Mouse (Mus musculus): ENCODE data around the gene Map3k11. TPM values are rescaled to one million over a fixed set of nuclear protein-coding genes. Genes with fewer than 3 reads are reported as not detected.
A peak's percentile ranks its signal among the peaks of the same experiment; 100 is the strongest.

Map3k11 gene
- total and polyA plus RNA-seq, 3 experiments, result 22.5 to 38.3 TPM; not detected in 1

GRCm38 (mm10) chr19:5727701-5728100, 39.2 kb downstream of the Map3k11 start (continued):
- TF ChIP-seq MEF2A (IDR thresholded peaks at IDR 0.05; ENCODE audit: extremely low read depth, insufficient replicate concordance, low read depth, low read length, poor library complexity, severe bottlenecking) (no peak), HCFC1 (IDR thresholded peaks at IDR 0.05; ENCODE audit: low read depth, low read length) (peak; percentile 65)

DNA sequence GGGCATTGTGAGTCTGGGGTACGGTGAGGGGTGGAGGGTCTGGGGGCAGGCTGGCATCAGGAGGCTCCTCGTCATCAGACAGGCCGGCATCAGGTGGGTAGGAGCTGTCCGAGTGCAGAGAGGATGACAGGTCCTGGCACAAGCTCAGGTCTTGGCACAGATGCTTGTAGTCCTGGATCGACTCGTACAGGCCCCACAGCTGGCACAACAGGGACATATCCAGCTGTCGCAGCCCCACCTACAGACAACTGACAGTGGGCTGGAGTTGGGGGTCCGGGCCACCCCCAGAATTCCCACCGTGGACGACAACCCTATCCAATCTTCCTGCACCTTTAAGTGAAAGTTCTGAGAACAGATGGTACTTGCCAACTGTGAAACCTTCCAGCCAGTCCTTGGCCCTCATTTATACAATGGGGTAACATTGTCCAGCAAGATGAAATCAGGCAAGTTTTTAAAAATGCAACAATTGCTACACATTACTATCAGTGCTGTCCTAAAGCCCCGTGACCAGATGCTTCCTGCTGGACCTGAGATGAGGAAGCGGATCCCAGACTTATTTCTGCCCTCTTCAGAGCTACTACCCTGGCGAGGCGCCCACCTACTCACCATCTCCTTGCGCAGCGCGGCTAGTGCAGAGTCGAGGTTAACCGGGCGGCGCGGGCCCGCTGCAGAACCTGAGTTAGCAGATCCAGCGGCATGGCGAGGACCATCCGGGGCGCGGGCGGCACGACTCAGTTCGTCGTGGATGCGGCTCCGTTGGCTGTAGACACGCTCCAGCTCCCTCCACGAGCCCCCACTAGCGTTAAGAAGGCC, 40.3 kb downstream of the Map3k11 start:
- Histone ChIP-seq H3K36me3 (ENCODE audit: control insufficient read depth in 1 of 2, insufficient read depth in 2 of 2, low read length in 2 of 2) (peaks cover 0 to 22% of the 10 kb centered on the region in 2 experiments; a peak in 2 of 4 replicates), H3K9ac (ENCODE audit: control insufficient read depth, low read depth, low read length, poor library complexity, severe bottlenecking) (peak overlapping the region; percentile 85), H3K9me3 (replicated peaks; ENCODE audit: insufficient read depth, low read length) (no peaks in the 10 kb centered on the region), H3K27ac (ENCODE audit: control insufficient read depth, low read depth, low read length) (peak overlapping the region; percentile 95), H3K79me2 (ENCODE audit: control insufficient read depth, insufficient read depth, low read length, poor library complexity) (peaks cover 51% of the 10 kb centered on the region), H3K4me3 (ENCODE audit: control insufficient read depth in 1 of 2, insufficient read depth in 1 of 2, low read depth in 2 of 2, low read length in 2 of 2) (peak overlapping the region; percentile 68 to 74), H3K27me3 (ENCODE audit: control insufficient read depth in 1 of 2, insufficient read depth in 2 of 2, low read length in 2 of 2) (no peaks in the 10 kb centered on the region), H3K4me1 (ENCODE audit: control insufficient read depth in 1 of 2, insufficient read depth in 2 of 2, low read length in 2 of 2) (peaks cover 3 to 41% of the 10 kb centered on the region in 2 experiments; a peak in 3 of 4 replicates)
- DNase-seq (ENCODE audit: low read depth, low spot score), result peak; percentile 69
- TF ChIP-seq MXI1 (IDR thresholded peaks at IDR 0.05; ENCODE audit: low read depth, low read length) (peak; percentile 13; the same call in 1 of the 2 replicates), GATA1 (IDR thresholded peaks at IDR 0.05; ENCODE audit: low read depth, low read length) (no peak), TAL1 (IDR thresholded peaks at IDR 0.05; ENCODE audit: low read length) (peak; percentile 42)

DNA sequence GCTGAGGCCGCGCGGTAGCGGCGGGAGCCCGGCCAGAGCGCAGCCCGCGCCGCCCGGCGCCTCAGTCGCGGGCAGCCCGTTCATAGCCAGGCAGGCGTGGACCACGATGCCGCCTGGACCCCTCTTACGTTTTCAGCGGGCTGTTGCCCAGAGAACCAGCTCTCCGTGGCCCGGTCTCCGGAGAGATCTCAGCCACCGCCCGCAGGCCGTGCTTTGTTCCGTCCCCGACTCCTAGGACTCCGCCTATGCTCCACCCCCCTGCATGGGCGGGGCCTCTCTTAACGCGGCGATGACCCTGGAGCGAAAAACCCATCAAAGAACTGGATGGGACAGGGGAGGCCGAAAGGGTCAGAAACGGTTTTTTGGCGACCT, 40.9 kb downstream of the Map3k11 start, which contains the start of gene Fam89b:
Gene Fam89b, minus strand, starts transcription at position 210 of the 372 bp plus-strand sequence.
- Histone ChIP-seq H3K27me3 (ENCODE audit: control insufficient read depth in 1 of 2, insufficient read depth in 2 of 2, low read length in 2 of 2) (no peaks in the 10 kb centered on the region), H3K27ac (ENCODE audit: control insufficient read depth, low read depth, low read length) (peak within 1 kb of the TSS; percentile 95), H3K79me2 (ENCODE audit: control insufficient read depth, insufficient read depth, low read length, poor library complexity) (peaks cover 45% of the 10 kb centered on the region), H3K36me3 (ENCODE audit: control insufficient read depth in 1 of 2, insufficient read depth in 2 of 2, low read length in 2 of 2) (peaks cover 0 to 20% of the 10 kb centered on the region in 2 experiments; a peak in 2 of 4 replicates), H3K4me1 (ENCODE audit: control insufficient read depth in 1 of 2, insufficient read depth in 2 of 2, low read length in 2 of 2) (peaks cover 0 to 38% of the 10 kb centered on the region in 2 experiments; a peak in 3 of 4 replicates), H3K4me3 (ENCODE audit: control insufficient read depth in 1 of 2, insufficient read depth in 1 of 2, low read depth in 2 of 2, low read length in 2 of 2) (peak within 1 kb of the TSS; percentile 68 to 74), H3K9ac (ENCODE audit: control insufficient read depth, low read depth, low read length, poor library complexity, severe bottlenecking) (peak within 1 kb of the TSS; percentile 85), H3K9me3 (replicated peaks; ENCODE audit: insufficient read depth, low read length) (no peaks in the 10 kb centered on the region)
- DNase-seq (ENCODE audit: low read depth, low spot score), result peak; percentile 89
- TF ChIP-seq JUND (IDR thresholded peaks at IDR 0.05; ENCODE audit: low read depth, low read length), result no peak
- no peak for TF ChIP-seq RCOR1 (IDR thresholded peaks at IDR 0.05; ENCODE audit: low read depth, low read length)
- 0 out of 2 replicates have a peak, but pooled peaks have one; percentile 31 for TF ChIP-seq ZKSCAN1 (IDR thresholded peaks at IDR 0.05; ENCODE audit: low read depth, low read length)
- TF ChIP-seq SIN3A (IDR thresholded peaks at IDR 0.05; ENCODE audit: low read length), result peak; percentile 97
- no peak for TF ChIP-seq MEF2A (IDR thresholded peaks at IDR 0.05; ENCODE audit: extremely low read depth, insufficient replicate concordance, low read depth, low read length, poor library complexity, severe bottlenecking)
- TF ChIP-seq MYB (IDR thresholded peaks at IDR 0.05; ENCODE audit: low read depth, low read length), result no peak
- no peak for TF ChIP-seq POLR2AphosphoS5 (IDR thresholded peaks at IDR 0.05; ENCODE audit: borderline replicate concordance, low read depth, low read length)
- TF ChIP-seq MAZ (IDR thresholded peaks at IDR 0.05; ENCODE audit: low read depth, low read length), result peak; percentile 64; the same call in 1 of the 2 replicates
- TF ChIP-seq RAD21 (IDR thresholded peaks at IDR 0.05; ENCODE audit: low read depth, low read length), result no peak
- peak; percentile 44; the same call in 1 of the 2 replicates for TF ChIP-seq TCF12 (IDR thresholded peaks at IDR 0.05; ENCODE audit: low read depth, low read length)
- no peak for TF ChIP-seq UBTF (IDR thresholded peaks at IDR 0.05; ENCODE audit: borderline replicate concordance, insufficient read depth, low read depth, low read length)
- TF ChIP-seq SMC3 (IDR thresholded peaks at IDR 0.05; ENCODE audit: low read depth, low read length), result peak; percentile 17; the same call in 1 of the 2 replicates
- TF ChIP-seq KAT2A (conservative IDR thresholded peaks at IDR 0.05; ENCODE audit: low read depth, low read length), result no peak
- TF ChIP-seq MAFK (IDR thresholded peaks at IDR 0.05; ENCODE audit: borderline replicate concordance, low read depth, low read length), result no peak
- no peak for TF ChIP-seq GATA1 (IDR thresholded peaks at IDR 0.05; ENCODE audit: low read depth, low read length)
- no peak for TF ChIP-seq TAL1 (IDR thresholded peaks at IDR 0.05; ENCODE audit: low read length)
- peak; percentile 99 for TF ChIP-seq POLR2AphosphoS2 (IDR thresholded peaks at IDR 0.05; ENCODE audit: low read length)
- peak; percentile 77 to 87; a peak in 3 of 4 replicates for TF ChIP-seq POLR2A (IDR thresholded peaks at IDR 0.05; ENCODE audit: control insufficient read depth in 1 of 2, insufficient read depth in 1 of 2, low read depth in 1 of 2, low read length in 2 of 2, poor library complexity in 1 of 2)
- TF ChIP-seq MYC (IDR thresholded peaks at IDR 0.05; ENCODE audit: low read depth, low read length), result no peak
- peak; percentile 58 for TF ChIP-seq TBP (IDR thresholded peaks at IDR 0.05; ENCODE audit: low read depth, low read length)
- TF ChIP-seq CHD1 (IDR thresholded peaks at IDR 0.05; ENCODE audit: low read depth, low read length), result no peak
- peak; percentile 72 for TF ChIP-seq NELFE (IDR thresholded peaks at IDR 0.05; ENCODE audit: low read depth, low read length)
- no peak for TF ChIP-seq GABPA (IDR thresholded peaks at IDR 0.05; ENCODE audit: low read depth, low read length)
- no peak for TF ChIP-seq BHLHE40 (IDR thresholded peaks at IDR 0.05; ENCODE audit: borderline replicate concordance, low read depth, low read length)
- TF ChIP-seq ZC3H11A (IDR thresholded peaks at IDR 0.05; ENCODE audit: low read depth, low read length), result no peak
